Mouse (Mus musculus): ENCODE results near the gene Cep85l. TPM values are rescaled to one million over a fixed set of nuclear protein-coding genes. Genes with fewer than 3 reads are reported as not detected.

The Cep85l gene
- 33.8 and 45.5 TPM in 2 replicates for total RNA-seq (2023)

GRCm38 (mm10) chr10:53379709-53380106 is at the start of gene Cep85l:
Cep85l (minus strand) TSS chr10:53379947.

GRCm38 (mm10) chr10:53337162-53337923 is 42.4 kb downstream of the Cep85l start, which contains the start of gene Pln:
Pln (plus strand) TSS chr10:53337667.

Other genes with a start within 250 kb of the Cep85l start
- gene Pln, start 42.3 kb downstream of the Cep85l start, total RNA-seq (2023) = not detected in 2 replicates
- gene Asf1a, start 216.8 kb upstream of the Cep85l start, total RNA-seq (2023) = 14.2 and 17.2 TPM in 2 replicates

All from neutrophil, adult 65 days (primary cell).